Mouse (Mus musculus) brain, embryonic 14.5 days (tissue): ENCODE data around the gene Cntn2.

Experiments
- CTCF ChIP-seq: fragments of 200-500 bp; IDR thresholded peaks from 2 replicates; pipeline ENCODE4 v1.5.1; 2012; ENCODE audit warnings: inconsistent platforms, mild to moderate bottlenecking, moderate library complexity, borderline replicate concordance; ENCODE audit not compliant: insufficient read depth, insufficient read length; ENCODE audit errors: extremely low read depth
- POLR2A ChIP-seq: fragments of 200-500 bp; IDR thresholded peaks from 2 replicates; pipeline ENCODE4 v1.6.1; 2012; ENCODE audit warnings: mild to moderate bottlenecking, inconsistent platforms, borderline replicate concordance; ENCODE audit not compliant: poor library complexity, insufficient read depth, insufficient read length, severe bottlenecking; ENCODE audit errors: extremely low read depth

- TF ChIP-seq CTCF (no peak), POLR2A (no peak)
Observed at GRCm38 (mm10) chr1:132528071-132528470, 15.0 kb downstream of the Cntn2 start.
